Mouse (Mus musculus) stomach, embryonic 15.5 days (tissue): Measurements from ENCODE around the gene Rps6ka5. TPM values are rescaled to one million over a fixed set of nuclear protein-coding genes. Genes with fewer than 3 reads are reported as not detected.

Source experiments
- ATAC-seq: fragments of 200-750 bp; cut with Nextera tagmentation; 2 replicates; pipeline ENCODE4 v1.8.0; 2017; ENCODE audit warnings: low read depth, moderate number of reproducible peaks, moderate TSS enrichment; ENCODE audit not compliant: insufficient read depth, low FRiP score
- H3K27ac ChIP-seq: fragments of 300-500 bp; sonication (generic); 2 replicates; pipeline ENCODE4 v1.5.1; 2015; ENCODE audit warnings: mild to moderate bottlenecking, inconsistent platforms
- H3K27me3 ChIP-seq: fragments of 300-500 bp; sonication (generic); replicated peaks from 2 replicates; pipeline ENCODE4 v1.6.1; 2015; ENCODE audit warnings: inconsistent platforms
- H3K36me3 ChIP-seq: fragments of 300-500 bp; sonication (generic); 2 replicates; pipeline ENCODE4 v1.6.1; 2015; ENCODE audit warnings: inconsistent platforms
- H3K4me1 ChIP-seq: fragments of 300-500 bp; sonication (generic); 2 replicates; pipeline ENCODE4 v1.6.1; 2015; ENCODE audit warnings: inconsistent platforms
- H3K4me2 ChIP-seq: fragments of 300-500 bp; sonication (generic); 2 replicates; pipeline ENCODE4 v1.6.1; 2015; ENCODE audit warnings: mild to moderate bottlenecking, inconsistent platforms
- H3K4me3 ChIP-seq: fragments of 300-500 bp; sonication (generic); replicated peaks from 2 replicates; pipeline ENCODE4 v1.5.1; 2015; ENCODE audit warnings: inconsistent platforms
- H3K9ac ChIP-seq: fragments of 300-500 bp; sonication (generic); 2 replicates; pipeline ENCODE4 v1.6.1; 2015; ENCODE audit warnings: inconsistent platforms
- H3K9me3 ChIP-seq: fragments of 300-500 bp; sonication (generic); 2 replicates; pipeline ENCODE4 v1.6.1; 2016; ENCODE audit warnings: inconsistent platforms
- WGBS: fragments of 180-500 bp; shearing (Covaris S2); methylation state at CpG from one replicate; pipeline ENCODE4 v1.1.7; 2015; 5-methylcytosine and 5-hydroxymethylcytosine counted together
- polyA plus RNA-seq: library from polyadenylated mRNA; unstranded; fragments of >200 nt; fragmentation: Nextera tagmentation; extraction: Ambion mirVana; gene quantifications from 2 replicates; pipeline ENCODE4 v1.2.1, GENCODE M21; 2015

The Rps6ka5 gene
- polyA plus RNA-seq, 1 experiment from 2014 or later: 3.6 TPM

- Histone ChIP-seq H3K4me2 (no peak overlapping the region), H3K27me3 (no peaks in the 10 kb centered on the region), H3K36me3 (no peaks in the 10 kb centered on the region), H3K4me1 (no peaks in the 10 kb centered on the region), H3K4me3 (no peak overlapping the region), H3K27ac (no peak overlapping the region), H3K9ac (no peak overlapping the region), H3K9me3 (no peaks in the 10 kb centered on the region)
- no peak for ATAC-seq
- WGBS: 75% methylated on average over 6 of the region's 6 CpGs
These were observed 158.7 kb downstream of the Rps6ka5 start for GRCm38 (mm10) chr12:100568105-100568504.

- Histone ChIP-seq H3K9me3 (no peaks in the 10 kb centered on the region), H3K9ac (no peak overlapping the region), H3K27me3 (no peaks in the 10 kb centered on the region), H3K4me2 (no peak overlapping the region), H3K27ac (no peak overlapping the region), H3K4me1 (no peaks in the 10 kb centered on the region), H3K36me3 (no peaks in the 10 kb centered on the region), H3K4me3 (no peak overlapping the region)
- no peak for ATAC-seq
- 71% methylated on average over 3 of the region's 3 CpGs for WGBS
These were observed 159.2 kb downstream of the Rps6ka5 start for GRCm38 (mm10) chr12:100567627-100568026.

- H3K4me2 ChIP-seq: no peak overlapping the region
- no peak overlapping the region for H3K27ac ChIP-seq
- no peak overlapping the region for H3K4me3 ChIP-seq
- no peaks in the 10 kb centered on the region for H3K9me3 ChIP-seq
- H3K27me3 ChIP-seq: no peaks in the 10 kb centered on the region
- no peaks in the 10 kb centered on the region for H3K36me3 ChIP-seq
- WGBS: 88% methylated on average over 6 of the region's 6 CpGs
- H3K4me1 ChIP-seq: no peaks in the 10 kb centered on the region
- H3K9ac ChIP-seq: no peak overlapping the region
- no peak for ATAC-seq
These were observed 173.1 kb downstream of the Rps6ka5 start for GRCm38 (mm10) chr12:100553675-100554074.

GRCm38 (mm10) chr12:100551972-100552371 is 174.8 kb downstream of the Rps6ka5 start:
- Histone ChIP-seq H3K4me1 (no peaks in the 10 kb centered on the region), H3K9me3 (no peaks in the 10 kb centered on the region), H3K9ac (no peak overlapping the region), H3K36me3 (no peaks in the 10 kb centered on the region), H3K27me3 (no peaks in the 10 kb centered on the region), H3K27ac (no peak overlapping the region), H3K4me3 (no peak overlapping the region), H3K4me2 (no peak overlapping the region)
- ATAC-seq: no peak
- 90% methylated on average over 1 of the region's 1 CpGs for WGBS

- no peak overlapping the region for H3K27ac ChIP-seq
- H3K9ac ChIP-seq: no peak overlapping the region
- no peaks in the 10 kb centered on the region for H3K27me3 ChIP-seq
- no peaks in the 10 kb centered on the region for H3K36me3 ChIP-seq
- no peak overlapping the region for H3K4me3 ChIP-seq
- 0 out of 2 replicates have a peak, but pooled peaks cover 2% of the 10 kb centered on the region for H3K4me1 ChIP-seq
- no peak for ATAC-seq
- no peak overlapping the region for H3K4me2 ChIP-seq
- H3K9me3 ChIP-seq: no peaks in the 10 kb centered on the region
- 88% methylated on average over 4 of the region's 4 CpGs for WGBS
These were observed 182.6 kb downstream of the Rps6ka5 start for GRCm38 (mm10) chr12:100544194-100544567.

- peaks cover 3% of the 10 kb centered on the region; the same call in 1 of the 2 replicates for H3K4me1 ChIP-seq
- no peaks in the 10 kb centered on the region for H3K36me3 ChIP-seq
- no peak overlapping the region for H3K4me3 ChIP-seq
- H3K4me2 ChIP-seq: no peak overlapping the region
- H3K9ac ChIP-seq: no peak overlapping the region
- WGBS: 76% methylated on average over 6 of the region's 6 CpGs
- H3K9me3 ChIP-seq: no peaks in the 10 kb centered on the region
- ATAC-seq: no peak
- no peaks in the 10 kb centered on the region for H3K27me3 ChIP-seq
- no peak overlapping the region for H3K27ac ChIP-seq
These were observed 183.2 kb downstream of the Rps6ka5 start for GRCm38 (mm10) chr12:100543437-100544193.

GRCm38 (mm10) chr12:100542494-100542893 is 184.3 kb downstream of the Rps6ka5 start:
- no peak for ATAC-seq
- Histone ChIP-seq H3K9me3 (no peaks in the 10 kb centered on the region), H3K36me3 (no peaks in the 10 kb centered on the region), H3K27ac (no peak overlapping the region), H3K4me3 (no peak overlapping the region), H3K4me1 (peaks cover 3% of the 10 kb centered on the region; the same call in 1 of the 2 replicates), H3K9ac (no peak overlapping the region), H3K27me3 (no peaks in the 10 kb centered on the region), H3K4me2 (no peak overlapping the region)
- 83% methylated on average over 6 of the region's 6 CpGs for WGBS

- peaks cover 3% of the 10 kb centered on the region; the same call in 1 of the 2 replicates for H3K4me1 ChIP-seq
- H3K9me3 ChIP-seq: no peaks in the 10 kb centered on the region
- no peak overlapping the region for H3K9ac ChIP-seq
- H3K4me3 ChIP-seq: no peak overlapping the region
- H3K36me3 ChIP-seq: no peaks in the 10 kb centered on the region
- ATAC-seq: no peak
- no peaks in the 10 kb centered on the region for H3K27me3 ChIP-seq
- 46% methylated on average over 3 of the region's 3 CpGs for WGBS
- no peak overlapping the region for H3K4me2 ChIP-seq
- no peak overlapping the region for H3K27ac ChIP-seq
These were observed 184.7 kb downstream of the Rps6ka5 start for GRCm38 (mm10) chr12:100542076-100542475.

GRCm38 (mm10) chr12:100539158-100539714 is 187.5 kb downstream of the Rps6ka5 start:
- peaks cover 3% of the 10 kb centered on the region; the same call in 1 of the 2 replicates for H3K4me1 ChIP-seq
- no peak overlapping the region for H3K27ac ChIP-seq
- no peak overlapping the region for H3K9ac ChIP-seq
- no peak overlapping the region for H3K4me3 ChIP-seq
- no peaks in the 10 kb centered on the region for H3K36me3 ChIP-seq
- no peak for ATAC-seq
- H3K4me2 ChIP-seq: no peak overlapping the region
- H3K9me3 ChIP-seq: no peaks in the 10 kb centered on the region
- no peaks in the 10 kb centered on the region for H3K27me3 ChIP-seq
- WGBS: 26% methylated on average over 9 of the region's 9 CpGs

GRCm38 (mm10) chr12:100538445-100539157 is 188.2 kb downstream of the Rps6ka5 start:
- Histone ChIP-seq H3K4me2 (no peak overlapping the region), H3K4me3 (no peak overlapping the region), H3K4me1 (peaks cover 3% of the 10 kb centered on the region; the same call in 1 of the 2 replicates), H3K9ac (no peak overlapping the region), H3K36me3 (no peaks in the 10 kb centered on the region), H3K9me3 (no peaks in the 10 kb centered on the region), H3K27me3 (no peaks in the 10 kb centered on the region), H3K27ac (no peak overlapping the region)
- ATAC-seq: no peak
- WGBS: 48% methylated on average over 7 of the region's 7 CpGs

GRCm38 (mm10) chr12:100537091-100537490 is 189.7 kb downstream of the Rps6ka5 start:
- H3K9me3 ChIP-seq: no peaks in the 10 kb centered on the region
- no peaks in the 10 kb centered on the region for H3K36me3 ChIP-seq
- H3K4me1 ChIP-seq: peaks cover 3% of the 10 kb centered on the region; the same call in 1 of the 2 replicates
- no peak overlapping the region for H3K4me3 ChIP-seq
- no peak overlapping the region for H3K27ac ChIP-seq
- no peak overlapping the region for H3K4me2 ChIP-seq
- no peak for ATAC-seq
- WGBS: 59% methylated on average over 11 of the region's 11 CpGs
- H3K27me3 ChIP-seq: no peaks in the 10 kb centered on the region
- no peak overlapping the region for H3K9ac ChIP-seq

GRCm38 (mm10) chr12:100535028-100535427 is 191.8 kb downstream of the Rps6ka5 start:
- H3K4me3 ChIP-seq: no peak overlapping the region
- no peak for ATAC-seq

More at GRCm38 (mm10) chr12:100535028-100535427, 191.8 kb downstream of the Rps6ka5 start:
- H3K36me3 ChIP-seq: no peaks in the 10 kb centered on the region
- no peak overlapping the region for H3K27ac ChIP-seq
- H3K9ac ChIP-seq: no peak overlapping the region
- peaks cover 3% of the 10 kb centered on the region; the same call in 1 of the 2 replicates for H3K4me1 ChIP-seq
- WGBS: 83% methylated on average over 12 of the region's 12 CpGs
- H3K4me2 ChIP-seq: no peak overlapping the region
- no peaks in the 10 kb centered on the region for H3K27me3 ChIP-seq
- H3K9me3 ChIP-seq: no peaks in the 10 kb centered on the region
